ENCODE assay signal across 12 mouse cellular contexts in the genomic region with DNA sequence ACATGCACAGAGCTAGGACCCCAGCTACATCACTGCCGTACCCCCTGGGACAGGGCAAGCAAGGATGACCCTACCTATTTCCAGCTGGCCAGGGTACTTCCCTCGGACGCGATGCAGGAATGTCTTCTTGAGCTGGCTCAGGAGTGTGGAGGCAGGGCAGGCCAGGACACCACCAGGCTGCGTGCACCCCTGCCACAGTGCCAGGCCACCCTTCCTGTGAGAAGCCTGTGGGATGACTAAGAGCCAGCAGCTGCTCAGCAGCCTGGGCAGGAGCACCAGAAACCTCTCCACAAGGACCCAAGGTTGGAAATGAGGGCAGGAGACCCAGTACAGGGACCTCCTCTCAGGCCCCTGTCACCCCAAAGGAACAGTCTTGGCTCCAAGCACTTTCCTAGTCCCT. TPM values are rescaled to one million over a fixed set of nuclear protein-coding genes. Genes with fewer than 3 reads are reported as not detected.
"Had no signal": no experiment of that assay in that cellular context is flagged by ENCODE, and none has a peak within 500 bp of the region (broad histone marks: within the 10 kb centered on the region; RNA-seq: fewer than 3 reads in every experiment).

No protein-coding gene starts in this region.

- H3K4me3 ChIP-seq: limb, embryonic 13.5 days; midbrain, embryonic 15.5 days; stomach, embryonic 15.5 days had no signal

- H3K27me3 ChIP-seq: midbrain, embryonic 15.5 days; stomach, embryonic 15.5 days had no signal

- H3K36me3 ChIP-seq: stomach, embryonic 15.5 days had no signal

- DNase-seq: lung, adult 2 months; lung, postnatal 36 days; right cerebral cortex, postnatal 14 days; thymus, adult 2 months; thymus, postnatal 25 days had no signal

- H3K27ac ChIP-seq: limb, embryonic 13.5 days; liver, embryonic 14.5 days; midbrain, embryonic 15.5 days; stomach, embryonic 15.5 days had no signal

- ATAC-seq: lung, postnatal 0 days; midbrain, embryonic 15.5 days had no signal

- H3K4me2 ChIP-seq: limb, embryonic 13.5 days; midbrain, embryonic 15.5 days; stomach, embryonic 15.5 days had no signal

- H3K9ac ChIP-seq: limb, embryonic 13.5 days; liver, embryonic 14.5 days; midbrain, embryonic 15.5 days; stomach, embryonic 15.5 days had no signal

- H3K9me3 ChIP-seq: limb, embryonic 13.5 days; midbrain, embryonic 15.5 days; stomach, embryonic 15.5 days had no signal

RNA-seq across cellular contexts. Expression of a gene that starts 26.0 kb away (rescaled TPM):
- total RNA-seq: megakaryocyte progenitor cell, adult 5-6 weeks; monocyte, adult 5-6 weeks had no signal
